Mouse (Mus musculus): ENCODE measurements around the gene Igf2r. TPM values are rescaled to one million over a fixed set of nuclear protein-coding genes. Genes with fewer than 3 reads are reported as not detected.

Igf2r gene
- polyA plus RNA-seq, 1 experiment from 2014 or later, result 21.6 TPM

GRCm38 (mm10) chr17:12755146-12755545 is 14.3 kb downstream of the Igf2r start:
- no peak overlapping the region for H3K4me3 ChIP-seq
- H3K27me3 ChIP-seq (replicated peaks), result no peaks in the 10 kb centered on the region
- no peaks in the 10 kb centered on the region for H3K9me3 ChIP-seq
- no peak overlapping the region for H3K4me2 ChIP-seq (replicated peaks)
- H3K36me3 ChIP-seq, result no peaks in the 10 kb centered on the region
- H3K27ac ChIP-seq, result no peak overlapping the region
- WGBS, result 88% methylated on average over 4 of the region's 4 CpGs
- H3K4me1 ChIP-seq, result peaks cover 47% of the 10 kb centered on the region
- no peak overlapping the region for H3K9ac ChIP-seq
- ATAC-seq (ENCODE audit: low FRiP score, low read depth), result no peak

GRCm38 (mm10) chr17:12754243-12755007 is 15.0 kb downstream of the Igf2r start:
- H3K4me3 ChIP-seq, result no peak overlapping the region
- no peak overlapping the region for H3K9ac ChIP-seq
- no peak overlapping the region for H3K27ac ChIP-seq
- H3K4me1 ChIP-seq, result peaks cover 47% of the 10 kb centered on the region
- no peaks in the 10 kb centered on the region for H3K27me3 ChIP-seq (replicated peaks)
- H3K9me3 ChIP-seq, result no peaks in the 10 kb centered on the region
- H3K36me3 ChIP-seq, result no peaks in the 10 kb centered on the region
- H3K4me2 ChIP-seq (replicated peaks), result no peak overlapping the region
- ATAC-seq (ENCODE audit: low FRiP score, low read depth), result no peak
- 84% methylated on average over 3 of the region's 3 CpGs for WGBS

- H3K27ac ChIP-seq, result no peak overlapping the region
- WGBS, result 83% methylated on average over 4 of the region's 4 CpGs
- H3K9ac ChIP-seq, result no peak overlapping the region
- H3K4me2 ChIP-seq (replicated peaks), result no peak overlapping the region
- H3K36me3 ChIP-seq, result no peaks in the 10 kb centered on the region
- no peaks in the 10 kb centered on the region for H3K27me3 ChIP-seq (replicated peaks)
- H3K4me1 ChIP-seq, result peaks cover 44% of the 10 kb centered on the region
- no peak overlapping the region for H3K4me3 ChIP-seq
- no peaks in the 10 kb centered on the region for H3K9me3 ChIP-seq
- no peak for ATAC-seq (ENCODE audit: low FRiP score, low read depth)
These were observed 16.4 kb downstream of the Igf2r start for GRCm38 (mm10) chr17:12753050-12753449.

- Histone ChIP-seq H3K9me3 (no peaks in the 10 kb centered on the region), H3K4me3 (no peak overlapping the region), H3K4me1 (peaks cover 40% of the 10 kb centered on the region), H3K9ac (no peak overlapping the region), H3K4me2 (replicated peaks) (no peak overlapping the region), H3K27me3 (replicated peaks) (no peaks in the 10 kb centered on the region), H3K36me3 (0 out of 2 replicates have a peak, but pooled peaks cover 3% of the 10 kb centered on the region), H3K27ac (no peak overlapping the region)
- WGBS, result 63% methylated on average over 4 of the region's 4 CpGs
- ATAC-seq (ENCODE audit: low FRiP score, low read depth), result no peak
These were observed 17.8 kb downstream of the Igf2r start for GRCm38 (mm10) chr17:12751641-12752040.

DNA sequence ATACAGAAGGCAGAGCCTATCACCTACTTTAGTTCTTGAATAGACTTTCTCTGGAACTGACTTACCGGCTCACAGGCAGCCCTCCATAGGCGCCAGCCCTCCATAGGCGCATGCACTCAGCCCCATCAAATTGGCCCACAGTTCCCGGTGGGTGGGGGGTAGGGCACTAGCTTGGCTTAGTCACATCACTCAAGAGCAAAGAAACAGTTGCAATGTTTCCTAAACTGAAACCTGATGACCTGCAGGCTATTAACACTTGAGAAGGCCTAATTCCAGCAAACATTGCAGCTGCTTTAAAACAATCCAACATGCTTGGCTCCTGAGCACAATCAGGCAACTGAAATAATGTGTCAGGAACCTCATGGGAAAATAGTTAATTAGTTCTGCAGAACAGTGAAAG is 18.2 kb downstream of the Igf2r start:
- WGBS, result 30% methylated on average over 4 of the region's 4 CpGs
- no peak overlapping the region for H3K4me2 ChIP-seq (replicated peaks)
- no peak overlapping the region for H3K27ac ChIP-seq
- peaks cover 5% of the 10 kb centered on the region; the same call in 1 of the 2 replicates for H3K36me3 ChIP-seq
- ATAC-seq (ENCODE audit: low FRiP score, low read depth), result no peak
- no peaks in the 10 kb centered on the region for H3K9me3 ChIP-seq
- no peak overlapping the region for H3K9ac ChIP-seq
- H3K4me1 ChIP-seq, result peaks cover 40% of the 10 kb centered on the region
- no peaks in the 10 kb centered on the region for H3K27me3 ChIP-seq (replicated peaks)
- H3K4me3 ChIP-seq, result no peak overlapping the region

DNA sequence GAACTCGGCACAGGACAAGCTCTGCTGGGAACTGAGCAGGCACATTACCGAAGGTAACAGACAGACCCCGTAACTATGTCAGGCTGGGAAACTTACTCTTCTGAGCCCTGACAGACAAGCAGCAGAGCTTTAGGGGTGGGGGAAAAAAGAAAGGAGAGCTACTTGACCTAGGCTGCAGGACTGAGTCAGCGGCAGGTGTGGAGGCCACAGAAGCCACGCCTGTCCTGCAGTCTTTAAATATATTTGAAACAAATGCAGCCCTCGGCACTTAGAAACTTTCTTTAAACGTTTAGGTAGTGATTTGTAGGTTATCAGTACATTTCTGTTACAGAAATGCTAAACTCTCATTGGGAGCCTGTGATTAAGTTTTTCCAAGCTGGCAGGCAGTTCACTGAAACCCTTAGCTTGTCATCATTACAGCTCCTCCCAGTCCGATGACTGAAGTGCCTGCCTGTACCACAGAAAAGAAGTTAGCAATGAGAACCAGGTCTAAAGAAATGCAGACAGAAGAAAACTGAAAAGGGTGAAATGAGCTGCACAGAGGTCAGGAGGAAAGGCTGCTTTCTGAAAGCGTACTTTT is 18.8 kb downstream of the Igf2r start:
- no peaks in the 10 kb centered on the region for H3K9me3 ChIP-seq
- H3K4me2 ChIP-seq (replicated peaks), result no peak overlapping the region
- no peak overlapping the region for H3K9ac ChIP-seq
- WGBS, result 70% methylated on average over 9 of the region's 9 CpGs
- peaks cover 10% of the 10 kb centered on the region for H3K36me3 ChIP-seq
- no peak overlapping the region for H3K4me3 ChIP-seq
- ATAC-seq (ENCODE audit: low FRiP score, low read depth), result no peak
- H3K27me3 ChIP-seq (replicated peaks), result no peaks in the 10 kb centered on the region
- H3K27ac ChIP-seq, result no peak overlapping the region
- H3K4me1 ChIP-seq, result peaks cover 40% of the 10 kb centered on the region

DNA sequence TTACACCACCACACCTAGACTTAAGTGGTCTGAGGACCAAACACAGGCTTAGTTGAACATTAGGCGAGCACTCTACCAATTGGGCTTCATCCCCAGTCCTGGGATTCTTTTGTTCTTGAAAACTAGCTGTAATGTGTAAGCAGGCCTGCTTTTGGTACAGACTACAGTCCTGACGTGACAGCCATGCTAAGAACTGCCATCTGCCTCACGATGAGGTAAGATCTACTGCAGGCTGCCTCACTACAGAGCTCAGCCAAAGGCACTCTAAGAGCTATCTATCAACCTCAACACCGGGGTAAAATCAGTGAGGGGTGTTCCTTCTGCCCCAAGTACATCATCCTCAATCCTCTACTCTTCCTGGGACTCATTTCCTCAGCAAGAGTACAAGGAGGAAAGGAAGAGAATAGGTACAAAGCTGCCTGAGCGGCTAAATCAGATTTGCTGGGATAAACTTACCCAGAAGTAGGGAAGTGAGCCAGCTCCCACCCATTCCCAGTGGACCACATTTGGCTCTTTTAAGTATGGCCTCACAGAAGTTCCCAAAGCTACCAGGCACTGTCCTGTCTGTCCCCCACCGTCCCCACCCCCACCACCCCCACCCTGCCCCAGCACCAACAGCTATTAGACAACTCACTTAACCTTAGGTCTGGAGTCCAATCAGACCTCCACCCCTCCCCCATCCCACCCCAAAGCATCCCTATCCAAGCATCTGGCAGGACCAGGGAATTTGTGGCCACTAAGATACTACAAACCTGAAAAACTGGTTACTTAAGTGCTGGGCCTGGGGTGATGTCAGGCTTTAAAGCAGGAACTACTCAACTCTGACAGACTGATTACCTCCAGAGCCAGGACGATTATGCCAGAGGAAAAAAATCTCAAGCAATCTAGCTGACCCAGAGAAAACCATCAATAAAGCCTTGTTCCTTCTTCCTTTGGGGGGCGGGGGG is 19.8 kb downstream of the Igf2r start:
- 42% methylated on average over 8 of the region's 8 CpGs for WGBS
- Histone ChIP-seq H3K9me3 (no peaks in the 10 kb centered on the region), H3K36me3 (peaks cover 15% of the 10 kb centered on the region), H3K4me2 (replicated peaks) (no peak overlapping the region), H3K9ac (no peak overlapping the region), H3K4me1 (peaks cover 31% of the 10 kb centered on the region), H3K27me3 (replicated peaks) (no peaks in the 10 kb centered on the region), H3K27ac (no peak overlapping the region), H3K4me3 (no peak overlapping the region)
- ATAC-seq (ENCODE audit: low FRiP score, low read depth), result peak; percentile 44; the same call in 1 of the 2 replicates

DNA sequence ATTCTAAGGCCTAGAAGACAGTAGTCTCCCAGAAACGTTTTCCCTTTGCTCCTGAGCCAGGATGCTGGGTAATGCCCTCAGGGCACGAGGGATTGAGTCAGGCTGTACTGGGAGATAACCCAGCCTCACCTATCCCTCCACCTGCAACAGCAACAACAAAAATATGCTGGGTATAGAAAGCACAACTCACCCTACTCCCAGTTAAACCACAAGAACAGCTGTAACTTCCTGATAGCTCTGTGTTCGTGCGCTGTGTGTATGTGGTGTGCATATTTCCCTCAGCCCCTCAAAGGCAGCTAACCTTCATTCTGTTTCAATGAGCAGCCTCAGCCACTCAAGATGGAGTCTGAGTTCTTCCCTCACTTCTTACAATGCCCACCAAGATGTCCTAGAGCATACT is 23.7 kb downstream of the Igf2r start:
- WGBS, result 81% methylated on average over 4 of the region's 4 CpGs

DNA sequence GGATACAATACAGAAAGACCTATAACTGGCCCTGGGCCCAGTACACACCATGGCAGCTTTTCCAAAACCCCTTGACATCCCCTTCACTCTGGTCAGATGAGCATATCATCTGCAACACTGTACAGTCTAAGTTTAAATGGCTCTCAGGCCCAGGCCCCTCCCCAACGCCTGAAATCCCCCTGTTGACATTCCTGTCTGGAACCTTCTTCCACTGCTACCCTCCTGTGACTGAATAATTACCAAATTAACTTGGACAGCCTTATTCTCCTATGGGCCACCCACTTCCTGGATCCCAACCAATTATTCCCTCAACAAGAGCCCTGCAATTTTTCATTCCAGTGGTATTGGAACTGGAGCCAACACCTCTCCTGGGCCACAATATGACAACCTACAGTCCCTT is 25.4 kb downstream of the Igf2r start:
- Histone ChIP-seq H3K9ac (no peak overlapping the region), H3K36me3 (peaks cover 52% of the 10 kb centered on the region), H3K9me3 (peaks cover 23% of the 10 kb centered on the region), H3K27me3 (replicated peaks) (no peaks in the 10 kb centered on the region), H3K27ac (no peak overlapping the region), H3K4me1 (0 out of 2 replicates have a peak, but pooled peaks cover 3% of the 10 kb centered on the region), H3K4me2 (replicated peaks) (no peak overlapping the region), H3K4me3 (no peak overlapping the region)
- 70% methylated on average over 1 of the region's 1 CpGs for WGBS
- ATAC-seq (ENCODE audit: low FRiP score, low read depth), result no peak

More for the DNA sequence above, 23.7 kb downstream of the Igf2r start:
- peaks cover 15% of the 10 kb centered on the region for H3K4me1 ChIP-seq
- ATAC-seq (ENCODE audit: low FRiP score, low read depth), result no peak
- no peak overlapping the region for H3K4me2 ChIP-seq (replicated peaks)
- peaks cover 46% of the 10 kb centered on the region for H3K36me3 ChIP-seq
- H3K9ac ChIP-seq, result no peak overlapping the region
- H3K4me3 ChIP-seq, result no peak overlapping the region
- peaks cover 23% of the 10 kb centered on the region for H3K9me3 ChIP-seq
- H3K27ac ChIP-seq, result no peak overlapping the region
- H3K27me3 ChIP-seq (replicated peaks), result no peaks in the 10 kb centered on the region

GRCm38 (mm10) chr17:12742151-12742908 is 27.1 kb downstream of the Igf2r start:
- Histone ChIP-seq H3K36me3 (peaks cover 48% of the 10 kb centered on the region), H3K4me1 (0 out of 2 replicates have a peak, but pooled peaks cover 2% of the 10 kb centered on the region), H3K4me2 (replicated peaks) (peak overlapping the region; percentile 68), H3K4me3 (peak overlapping the region; percentile 41), H3K9me3 (peaks cover 23% of the 10 kb centered on the region), H3K27me3 (replicated peaks) (no peaks in the 10 kb centered on the region), H3K27ac (no peak overlapping the region), H3K9ac (peak overlapping the region; percentile 56)
- 46% methylated on average over 38 of the region's 38 CpGs for WGBS
- peak; percentile 49; the same call in 1 of the 2 replicates for ATAC-seq (ENCODE audit: low FRiP score, low read depth)

GRCm38 (mm10) chr17:12741218-12741968 is 28.1 kb downstream of the Igf2r start:
- H3K27ac ChIP-seq, result no peak overlapping the region
- WGBS, result 63% methylated on average over 45 of the region's 45 CpGs
- peak overlapping the region; percentile 68 for H3K4me2 ChIP-seq (replicated peaks)

More at GRCm38 (mm10) chr17:12741218-12741968, 28.1 kb downstream of the Igf2r start:
- ATAC-seq (ENCODE audit: low FRiP score, low read depth), result peak; percentile 76
- Histone ChIP-seq H3K4me3 (peak overlapping the region; percentile 41), H3K36me3 (peaks cover 53% of the 10 kb centered on the region), H3K27me3 (replicated peaks) (no peaks in the 10 kb centered on the region), H3K4me1 (0 out of 2 replicates have a peak, but pooled peaks cover 2% of the 10 kb centered on the region), H3K9ac (peak overlapping the region; percentile 56), H3K9me3 (peaks cover 23% of the 10 kb centered on the region)
